Mouse (Mus musculus) heart, adult 2 months (tissue): ENCODE measurements around the gene Notch3.

Experiments
- CTCF ChIP-seq: fragments of 200-600 bp; IDR thresholded peaks from 2 replicates; pipeline ENCODE4 v1.8.1; 2022; ENCODE audit warnings: antibody characterized with exemption, mild to moderate bottlenecking, moderate library complexity
- EP300 ChIP-seq: fragments of 200-500 bp; IDR thresholded peaks from 2 replicates; pipeline ENCODE4 v1.6.1; 2011; ENCODE audit warnings: low read depth, low read length, control low read depth; ENCODE audit not compliant: insufficient read depth
- POLR2A ChIP-seq: fragments of 200-500 bp; IDR thresholded peaks from 2 replicates; pipeline ENCODE4 v1.6.1; 2011; ENCODE audit warnings: mild to moderate bottlenecking, low read depth, low read length, control low read depth; ENCODE audit not compliant: insufficient read depth

DNA sequence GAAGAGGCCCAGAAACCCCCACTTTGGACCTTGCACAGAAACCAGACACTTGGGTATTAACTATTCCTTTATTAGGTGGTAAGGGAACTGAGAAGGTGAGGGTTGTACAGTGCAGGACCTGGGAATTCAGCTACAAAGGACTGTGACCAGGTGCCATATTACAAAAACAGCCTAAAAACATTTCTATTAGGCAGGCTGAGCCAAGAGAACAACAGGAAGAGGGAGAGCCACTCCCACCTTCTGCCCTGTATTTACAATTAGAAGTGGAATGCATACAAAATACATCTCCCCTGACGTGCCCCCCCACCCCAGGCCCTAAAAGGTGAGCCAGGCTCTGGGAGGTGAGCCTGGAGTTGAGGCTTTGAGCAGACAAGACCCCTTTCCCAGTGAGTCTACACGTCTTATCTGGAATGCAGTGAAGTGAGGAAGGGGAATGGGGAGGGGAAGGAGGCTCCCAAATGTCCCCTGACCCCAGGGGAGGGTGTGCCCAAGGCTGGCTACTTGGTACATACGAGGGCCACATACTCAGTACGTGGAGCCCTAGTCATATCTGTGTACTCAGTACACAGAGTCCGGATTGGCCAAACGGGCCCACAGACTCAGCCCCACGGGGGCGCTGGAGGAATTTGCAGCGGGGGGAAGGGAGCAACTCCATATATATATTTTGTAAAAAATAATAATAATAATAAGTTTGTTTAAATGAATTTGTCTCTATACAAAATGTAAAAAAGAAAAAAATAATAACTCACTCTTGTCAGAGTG, 45.7 kb downstream of the Notch3 start:
- TF ChIP-seq CTCF (no peak), POLR2A (no peak), EP300 (no peak)
